Mouse (Mus musculus) layer of hippocampus, adult 2 months (tissue): ENCODE results near the gene Ola1. TPM values are rescaled to one million over a fixed set of nuclear protein-coding genes. Genes with fewer than 3 reads are reported as not detected.

Source experiments
- DNase-seq, 2 experiments: peaks; one replicate each; pipeline ENCODE4 v3.0.0; 2022; ENCODE audit warnings: low spot score in 2 of 2
- H3K27ac ChIP-seq: fragments of 200-600 bp; 2 replicates; pipeline ENCODE4 v1.8.1; 2022
- H3K4me3 ChIP-seq: fragments of 200-600 bp; 2 replicates; pipeline ENCODE4 v1.8.1; 2022; ENCODE audit warnings: mild to moderate bottlenecking
- CTCF ChIP-seq: fragments of 200-600 bp; conservative IDR thresholded peaks from 2 replicates; pipeline ENCODE4 v1.8.1; 2022; ENCODE audit warnings: antibody characterized with exemption, mild to moderate bottlenecking, moderate library complexity
- total RNA-seq, 2 experiments: library from RNA; stranded (reverse); gene quantifications; 2 replicates each; pipeline ENCODE4 v1.2.3; 2021

Ola1 gene
- total RNA-seq, 2 experiments from 2014 or later, result 119 to 123 TPM

DNA sequence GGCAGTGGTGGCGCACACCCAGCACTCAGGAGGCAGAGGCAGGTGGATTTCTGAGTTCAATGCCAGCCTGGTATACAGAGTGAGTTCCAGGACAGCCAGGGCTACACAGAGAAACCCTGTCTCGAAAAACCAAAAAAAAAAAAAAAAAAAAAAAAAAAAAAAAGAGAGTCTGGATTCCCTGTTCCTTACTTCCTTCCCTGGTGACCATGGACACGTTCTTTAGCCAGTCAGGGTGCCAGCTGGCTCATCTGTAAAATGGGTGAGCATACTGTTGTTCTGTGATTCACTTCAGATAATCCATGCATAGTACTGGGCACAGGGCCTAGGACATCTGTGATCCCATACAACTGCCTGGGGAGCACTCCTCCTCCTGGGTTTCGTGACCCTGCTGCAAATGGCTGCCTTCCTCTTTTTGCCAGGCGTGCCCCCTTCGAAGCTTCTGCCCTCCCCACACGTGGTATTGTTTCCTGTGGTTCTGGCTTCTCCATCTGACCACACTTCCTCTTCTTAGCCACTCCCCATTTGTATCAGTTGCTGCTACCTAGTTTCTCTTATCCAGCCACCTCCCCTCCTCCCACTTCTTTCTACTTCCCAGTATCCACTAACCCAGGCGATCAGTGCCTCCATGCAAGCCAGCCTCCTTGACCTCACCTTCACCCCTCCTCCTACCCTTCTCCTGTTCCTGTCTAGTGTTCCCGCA, 164.8 kb downstream of the Ola1 start:
- no peak for DNase-seq
- no peak for TF ChIP-seq CTCF
- no peak overlapping the region for H3K27ac ChIP-seq
- no peak overlapping the region for H3K4me3 ChIP-seq

DNA sequence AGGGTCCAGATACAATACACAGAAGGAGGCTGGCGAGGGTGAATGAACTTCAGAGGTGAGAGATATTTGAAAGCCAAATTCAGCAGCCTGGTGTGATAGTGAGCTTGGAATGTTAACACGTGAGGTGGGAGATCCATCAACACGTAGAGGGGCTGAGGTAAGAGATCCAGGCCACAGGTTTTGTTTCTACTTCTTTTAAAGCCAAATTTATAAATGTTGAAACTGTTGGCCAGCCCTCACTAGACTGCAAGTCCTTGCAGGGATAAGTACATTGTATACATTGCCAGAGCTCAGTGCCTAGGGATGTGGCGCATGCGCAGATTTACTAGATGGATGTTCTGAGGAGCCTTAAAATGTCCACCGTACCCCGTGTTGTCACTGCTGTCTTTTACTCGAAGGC, 168.3 kb downstream of the Ola1 start:
- no peak for TF ChIP-seq CTCF

DNA sequence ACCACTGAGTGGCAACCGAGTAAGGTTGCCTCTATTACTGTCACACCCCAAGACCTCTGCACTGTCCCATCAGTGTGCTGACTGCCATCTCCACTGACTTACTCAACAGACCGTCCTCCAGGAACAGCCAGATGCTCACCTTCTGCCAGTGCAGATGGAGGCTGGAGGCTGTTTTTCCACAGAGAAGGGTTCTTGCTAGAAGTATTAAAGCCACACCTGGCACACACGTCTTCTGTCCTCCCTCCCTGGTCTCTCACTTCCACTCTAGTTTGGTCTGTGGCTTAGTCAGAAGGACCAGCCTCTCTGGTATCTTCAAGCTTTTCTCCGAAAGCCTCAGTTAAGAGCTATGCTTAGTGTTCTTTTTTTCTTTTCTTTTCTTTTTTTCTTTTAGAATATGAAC, 168.7 kb downstream of the Ola1 start:
- Histone ChIP-seq H3K4me3 (no peak overlapping the region), H3K27ac (no peak overlapping the region)
- no peak for DNase-seq
- TF ChIP-seq CTCF, result no peak

More for the DNA sequence above, 168.3 kb downstream of the Ola1 start:
- no peak for DNase-seq
- Histone ChIP-seq H3K4me3 (no peak overlapping the region), H3K27ac (no peak overlapping the region)

DNA sequence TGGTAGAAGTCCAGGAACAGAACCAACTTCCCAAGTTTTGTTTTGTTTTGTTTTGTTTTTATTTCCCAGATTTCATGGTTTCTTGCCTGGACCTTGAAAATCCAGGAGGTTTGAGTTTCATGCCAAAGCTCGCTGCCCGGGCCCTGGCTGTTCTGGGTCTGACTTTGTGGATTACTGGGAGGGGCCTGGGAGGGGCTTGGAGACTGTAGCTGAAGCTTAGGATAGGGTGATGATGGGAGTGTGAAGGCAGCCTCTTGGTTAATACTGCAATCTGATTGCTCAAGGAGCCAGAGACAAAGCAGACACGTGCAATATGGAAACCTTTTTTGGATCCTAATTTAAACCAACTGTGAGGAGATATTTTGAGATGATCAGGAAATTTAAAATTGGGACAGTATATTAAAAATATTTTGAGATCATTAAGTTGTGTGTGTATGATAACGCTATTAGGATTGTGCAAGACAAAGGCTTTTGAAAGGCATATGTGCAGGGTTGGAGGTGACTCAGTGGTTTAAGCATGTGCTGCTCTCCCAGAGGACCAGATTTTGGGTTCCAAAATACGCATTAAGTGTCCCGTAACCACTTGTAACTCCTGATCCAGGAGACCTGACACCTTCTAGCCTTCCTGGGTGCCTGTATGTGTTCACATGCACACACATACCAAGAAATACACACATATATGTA, 169.6 kb downstream of the Ola1 start:
- no peak overlapping the region for H3K27ac ChIP-seq
- H3K4me3 ChIP-seq, result no peak overlapping the region
- TF ChIP-seq CTCF, result no peak
- DNase-seq, result no peak

DNA sequence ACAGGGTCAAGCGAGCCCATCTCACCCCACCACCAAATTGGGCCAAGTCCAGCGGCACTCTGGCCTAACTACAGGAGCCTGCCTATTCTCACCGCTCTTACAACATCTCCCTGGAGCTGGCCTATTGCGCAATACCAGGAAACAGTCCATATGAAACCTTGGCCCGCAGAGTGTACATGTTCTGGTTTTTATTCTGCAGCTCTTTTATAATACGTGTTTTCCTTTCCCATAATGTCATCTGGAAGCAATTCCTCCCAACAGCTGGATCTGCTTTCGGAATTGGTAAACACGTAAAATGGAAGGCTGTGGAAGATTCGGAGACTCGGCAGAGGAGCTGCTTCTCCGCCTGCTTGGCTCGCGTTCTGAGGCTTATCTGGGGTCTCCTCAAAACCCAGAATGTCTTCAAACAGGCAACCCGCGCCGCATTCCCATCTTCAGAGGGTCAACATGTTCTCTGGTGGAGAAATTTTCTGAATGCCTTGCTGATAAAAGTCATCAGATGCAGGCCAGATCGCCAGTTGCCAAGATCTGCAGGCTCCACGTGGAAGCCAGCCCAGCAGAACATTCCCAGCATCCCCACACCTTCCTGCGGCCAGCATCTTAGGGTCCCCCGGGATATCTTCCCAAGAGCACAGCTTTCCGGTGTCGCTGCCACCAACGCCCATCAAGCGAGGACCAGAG, 171.5 kb downstream of the Ola1 start:
- Histone ChIP-seq H3K4me3 (peak overlapping the region; percentile 32), H3K27ac (peak overlapping the region; percentile 55; the same call in 1 of the 2 replicates)
- DNase-seq, result no peak
- TF ChIP-seq CTCF, result no peak

DNA sequence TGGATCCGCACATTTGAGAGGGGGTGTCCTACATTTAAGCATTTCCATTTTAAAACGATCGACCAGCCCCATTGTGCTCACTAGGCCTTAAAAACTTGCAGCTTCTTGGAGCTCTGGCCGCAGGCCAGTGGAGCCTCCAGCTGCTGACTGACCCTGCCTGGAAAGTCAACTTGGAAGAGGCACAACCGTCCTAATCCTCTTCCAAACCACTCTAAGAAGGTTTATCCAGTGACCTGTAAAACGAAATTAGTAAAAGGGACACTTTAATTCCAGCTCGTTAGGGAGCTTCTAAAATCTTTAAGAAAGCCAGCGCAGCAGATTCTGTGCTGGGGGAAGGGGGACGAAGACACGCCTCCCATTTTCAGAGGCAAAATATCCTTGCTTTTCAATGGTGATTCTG, 172.1 kb downstream of the Ola1 start:
- no peak for TF ChIP-seq CTCF
- Histone ChIP-seq H3K4me3 (peak overlapping the region; percentile 32; the same call in 1 of the 2 replicates), H3K27ac (peak overlapping the region; percentile 55; the same call in 1 of the 2 replicates)
- no peak for DNase-seq

DNA sequence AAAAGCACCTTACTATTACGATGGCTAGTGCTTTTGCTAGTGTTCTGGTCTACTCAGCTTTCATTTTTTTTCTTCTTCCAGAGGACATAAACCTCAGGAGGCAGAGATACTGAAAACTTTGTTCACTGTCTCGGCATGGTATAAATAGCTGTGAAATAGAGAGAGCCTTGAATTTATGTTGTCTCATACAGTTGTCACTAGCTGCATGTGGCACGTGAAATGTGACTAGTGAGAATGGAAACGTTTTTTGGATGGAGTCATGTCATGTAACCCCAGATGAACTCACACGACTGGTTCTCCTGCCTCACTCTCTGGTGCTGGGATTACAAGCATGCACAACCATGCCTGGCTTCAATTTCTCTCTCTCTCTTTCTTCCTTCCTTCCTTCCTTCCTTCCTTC, 173.2 kb downstream of the Ola1 start:
- Histone ChIP-seq H3K4me3 (no peak overlapping the region), H3K27ac (no peak overlapping the region)
- TF ChIP-seq CTCF, result no peak
- no peak for DNase-seq

Other genes starting within 250 kb of the Ola1 start
- gene Sp3, start 238.5 kb downstream of the Ola1 start, total RNA-seq, result 10 to 100 TPM; 68.4 to 72.5 TPM
- gene Gm11084, start 232.2 kb downstream of the Ola1 start, total RNA-seq, result not detected
- gene Sp9, start 53.0 kb upstream of the Ola1 start, total RNA-seq, result 1 to 10 TPM; 3.8 to 4.3 TPM
- gene Scrn3, start 93.7 kb upstream of the Ola1 start, total RNA-seq, result 10 to 100 TPM; 19.3 to 22.3 TPM
- 10 to 100 TPM; 31.6 to 32.6 TPM for gene Cir1, start 93.8 kb upstream of the Ola1 start, total RNA-seq
- 10 to 100 TPM; 58.1 to 65.6 TPM for gene Gpr155, start 167.6 kb upstream of the Ola1 start, total RNA-seq